Mouse (Mus musculus) adipose tissue, adult 10 weeks (tissue): Measurements from ENCODE around the gene Vwa5a. TPM values are rescaled to one million over a fixed set of nuclear protein-coding genes. Genes with fewer than 3 reads are reported as not detected.

Experiments used
- polyA plus RNA-seq: library from polyadenylated mRNA; stranded (reverse); fragments of 350-450 nt; fragmentation: Illumina TruSeq; extraction: RNeasy Lipid Tissue Mini Kit (QIAGEN cat#74804); gene quantifications from one replicate; pipeline ENCODE4 v1.2.3, GENCODE M21; 2014; ENCODE audit warnings: low read depth, low replicate concordance

Gene Vwa5a
- 28.2 TPM for polyA plus RNA-seq

DNA sequence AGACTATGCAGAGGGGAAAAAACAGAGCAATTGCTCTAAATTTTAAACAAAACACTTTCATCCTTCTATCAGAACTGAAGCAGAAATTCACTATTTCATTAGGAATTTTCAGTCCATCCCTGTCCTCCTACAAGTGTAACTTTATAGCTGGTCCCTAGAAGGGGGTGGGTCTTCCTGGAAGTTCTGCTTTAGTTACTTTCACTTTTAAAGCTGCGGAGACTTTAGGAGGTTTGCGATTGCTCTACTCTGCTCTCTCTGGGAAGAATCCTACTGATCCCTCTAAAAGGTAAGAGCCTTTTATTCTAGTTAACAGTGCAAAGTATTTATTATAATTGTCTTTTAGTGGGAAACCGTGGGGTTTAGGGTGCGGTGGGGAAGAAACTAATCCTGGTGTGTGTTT lies at the start of gene Vwa5a:
Gene Vwa5a (plus strand): TSS at position 167 of the 400 bp plus-strand sequence.

DNA sequence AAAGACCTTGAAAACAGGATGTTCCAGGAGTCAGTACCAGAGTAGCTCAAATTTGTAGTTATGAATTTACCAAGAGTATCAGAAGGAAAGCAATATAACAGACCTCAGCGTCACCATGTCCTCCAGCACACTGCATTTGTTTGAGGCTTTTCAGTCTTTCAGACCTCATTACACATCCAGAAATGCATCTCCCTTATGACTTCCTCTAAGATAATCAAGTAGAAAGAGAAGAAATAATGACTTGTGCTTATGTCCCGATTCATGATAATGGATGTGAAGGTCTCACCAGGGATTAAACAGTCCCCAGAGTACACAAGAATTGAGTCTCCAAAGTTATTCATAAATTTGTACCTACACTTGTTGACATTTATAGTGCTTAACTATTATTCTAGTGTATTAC lies 43.6 kb upstream of the Vwa5a start, which contains the start of gene Olfr918:
Gene Olfr918 (minus strand): TSS at position 101 of the 400 bp plus-strand sequence.

DNA sequence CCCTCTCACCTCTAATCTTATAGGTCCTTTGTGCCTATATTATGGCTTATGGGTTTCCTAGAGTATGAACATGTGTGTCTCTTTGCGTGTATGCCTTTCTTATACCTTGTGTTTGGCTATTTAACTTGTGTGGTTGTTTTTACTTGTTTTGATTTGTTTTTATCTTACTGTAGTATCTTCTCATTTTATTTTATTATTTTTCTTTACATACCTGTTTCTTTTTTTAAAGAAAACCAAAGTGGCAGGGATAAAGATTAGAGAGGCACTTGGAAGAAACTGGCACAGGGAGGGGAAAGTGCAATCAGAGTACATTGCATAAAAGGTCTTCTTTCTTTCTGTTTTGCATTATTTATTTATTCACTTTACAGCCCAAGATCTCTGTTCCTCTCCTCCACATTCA lies 33.9 kb downstream of the Vwa5a start, which contains the start of gene Olfr920:
Gene Olfr920 (plus strand): TSS at position 301 of the 400 bp plus-strand sequence.

DNA sequence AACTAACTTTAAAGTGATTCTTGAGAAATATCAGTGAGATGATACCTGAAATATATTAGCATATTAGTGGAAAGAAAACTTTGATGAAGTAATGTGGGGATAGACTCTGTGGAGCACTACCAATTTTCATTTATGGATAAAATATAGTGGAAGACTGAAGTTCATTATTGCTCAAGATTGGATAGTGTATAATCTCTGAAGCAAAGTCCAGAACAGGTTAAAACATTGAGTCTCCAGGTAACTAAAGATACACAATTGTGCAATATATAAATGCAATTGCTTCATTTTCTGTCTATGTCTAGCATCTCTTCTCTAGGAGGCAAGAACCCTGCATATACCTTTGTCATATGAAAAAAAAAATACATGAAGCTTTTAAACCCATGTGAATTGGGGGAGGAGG lies 54.7 kb downstream of the Vwa5a start, which contains the start of gene Olfr921:
Gene Olfr921 (plus strand): TSS at position 301 of the 400 bp plus-strand sequence.

Other genes starting within 250 kb of the Vwa5a start
- not detected for gene Olfr905, start 247.2 kb upstream of the Vwa5a start, polyA plus RNA-seq
- gene Olfr906, start 231.2 kb upstream of the Vwa5a start, polyA plus RNA-seq: not detected
- gene Olfr907, start 222.5 kb upstream of the Vwa5a start, polyA plus RNA-seq: not detected
- not detected for gene Olfr911-ps1, start 196.7 kb upstream of the Vwa5a start, polyA plus RNA-seq
- not detected for gene Olfr910, start 180.4 kb upstream of the Vwa5a start, polyA plus RNA-seq
- not detected for gene Olfr912, start 138.1 kb upstream of the Vwa5a start, polyA plus RNA-seq
- gene Olfr913, start 125.5 kb upstream of the Vwa5a start, polyA plus RNA-seq: not detected
- not detected for gene Olfr914, start 113.2 kb upstream of the Vwa5a start, polyA plus RNA-seq
- gene Olfr916, start 58.4 kb upstream of the Vwa5a start, polyA plus RNA-seq: not detected
- not detected for gene Olfr917, start 52.4 kb upstream of the Vwa5a start, polyA plus RNA-seq
- not detected for gene Olfr918, start 43.7 kb upstream of the Vwa5a start, polyA plus RNA-seq
- gene Olfr919, start 14.6 kb upstream of the Vwa5a start, polyA plus RNA-seq: not detected
- gene Olfr920, start 34.0 kb downstream of the Vwa5a start, polyA plus RNA-seq: 0.37 TPM
- gene Olfr921, start 54.8 kb downstream of the Vwa5a start, polyA plus RNA-seq: not detected
- not detected for gene Olfr922, start 96.3 kb downstream of the Vwa5a start, polyA plus RNA-seq
- gene Olfr923, start 108.3 kb downstream of the Vwa5a start, polyA plus RNA-seq: not detected
- gene Olfr924, start 126.2 kb downstream of the Vwa5a start, polyA plus RNA-seq: not detected
- not detected for gene Olfr26, start 136.8 kb downstream of the Vwa5a start, polyA plus RNA-seq
- not detected for gene Olfr926, start 158.9 kb downstream of the Vwa5a start, polyA plus RNA-seq
- gene Olfr930, start 211.5 kb downstream of the Vwa5a start, polyA plus RNA-seq: not detected